Mouse (Mus musculus): ENCODE data around the gene Inip. TPM values are rescaled to one million over a fixed set of nuclear protein-coding genes. Genes with fewer than 3 reads are reported as not detected.

Gene Inip
- polyA plus RNA-seq, 1 experiment from 2014 or later: 78.2 TPM

DNA sequence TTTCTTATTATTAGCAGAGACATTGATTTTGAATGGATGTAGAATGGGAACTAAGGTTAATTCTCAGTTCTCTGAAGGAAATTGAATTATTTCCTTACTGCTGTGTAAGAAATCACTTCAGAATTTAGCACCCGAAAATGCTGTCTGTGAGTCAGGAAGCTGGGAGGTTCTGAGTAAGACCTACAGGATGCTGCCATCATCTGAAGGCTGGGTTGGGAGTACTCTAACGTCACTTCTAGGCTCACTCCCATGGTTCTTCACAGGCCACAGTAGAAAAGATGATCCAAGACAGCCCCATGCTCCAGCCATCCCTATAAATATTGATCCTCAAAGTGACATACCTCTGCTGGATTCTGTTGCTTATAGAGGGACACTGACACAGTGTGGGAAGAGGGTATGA lies 6.1 kb upstream of the Inip start:
- ATAC-seq (ENCODE audit: insufficient number of reproducible peaks, insufficient read depth, low FRiP score, low TSS enrichment): no peak
- Histone ChIP-seq H3K4me1 (peaks cover 10% of the 10 kb centered on the region; the same call in 1 of the 2 replicates), H3K9ac (no peak overlapping the region), H3K36me3 (no peaks in the 10 kb centered on the region), H3K4me3 (no peak overlapping the region), H3K9me3 (no peaks in the 10 kb centered on the region), H3K27ac (no peak overlapping the region), H3K27me3 (no peaks in the 10 kb centered on the region), H3K4me2 (replicated peaks) (peak overlapping the region; percentile 98; the same call in 1 of the 2 replicates)
- 71% methylated on average over 2 of the region's 2 CpGs for WGBS

DNA sequence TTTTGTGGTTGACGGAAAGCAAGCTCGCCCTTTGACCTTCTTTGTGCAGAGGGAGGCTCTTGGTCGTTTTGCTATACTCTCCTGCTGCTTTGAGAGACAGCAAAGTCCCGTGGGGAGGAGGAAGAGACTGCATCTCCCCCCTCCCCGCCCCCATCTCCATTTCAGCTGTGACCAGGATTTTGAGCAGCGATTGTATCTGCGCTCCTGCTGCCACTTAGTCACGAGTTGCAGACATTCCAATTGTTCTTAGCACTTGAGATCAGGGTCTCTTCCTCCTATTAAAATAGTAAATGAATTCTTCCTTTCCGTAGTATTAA lies 5.4 kb upstream of the Inip start:
- Histone ChIP-seq H3K27ac (no peak overlapping the region), H3K4me3 (peak overlapping the region; percentile 95), H3K4me2 (replicated peaks) (peak overlapping the region; percentile 98), H3K9me3 (no peaks in the 10 kb centered on the region), H3K4me1 (peaks cover 10% of the 10 kb centered on the region; the same call in 1 of the 2 replicates), H3K9ac (0 out of 2 replicates have a peak overlapping the region, but pooled peaks have one; percentile 38), H3K27me3 (no peaks in the 10 kb centered on the region), H3K36me3 (no peaks in the 10 kb centered on the region)
- WGBS: 4% methylated on average over 9 of the region's 9 CpGs
- peak; percentile 2; the same call in 1 of the 2 replicates for ATAC-seq (ENCODE audit: insufficient number of reproducible peaks, insufficient read depth, low FRiP score, low TSS enrichment)

DNA sequence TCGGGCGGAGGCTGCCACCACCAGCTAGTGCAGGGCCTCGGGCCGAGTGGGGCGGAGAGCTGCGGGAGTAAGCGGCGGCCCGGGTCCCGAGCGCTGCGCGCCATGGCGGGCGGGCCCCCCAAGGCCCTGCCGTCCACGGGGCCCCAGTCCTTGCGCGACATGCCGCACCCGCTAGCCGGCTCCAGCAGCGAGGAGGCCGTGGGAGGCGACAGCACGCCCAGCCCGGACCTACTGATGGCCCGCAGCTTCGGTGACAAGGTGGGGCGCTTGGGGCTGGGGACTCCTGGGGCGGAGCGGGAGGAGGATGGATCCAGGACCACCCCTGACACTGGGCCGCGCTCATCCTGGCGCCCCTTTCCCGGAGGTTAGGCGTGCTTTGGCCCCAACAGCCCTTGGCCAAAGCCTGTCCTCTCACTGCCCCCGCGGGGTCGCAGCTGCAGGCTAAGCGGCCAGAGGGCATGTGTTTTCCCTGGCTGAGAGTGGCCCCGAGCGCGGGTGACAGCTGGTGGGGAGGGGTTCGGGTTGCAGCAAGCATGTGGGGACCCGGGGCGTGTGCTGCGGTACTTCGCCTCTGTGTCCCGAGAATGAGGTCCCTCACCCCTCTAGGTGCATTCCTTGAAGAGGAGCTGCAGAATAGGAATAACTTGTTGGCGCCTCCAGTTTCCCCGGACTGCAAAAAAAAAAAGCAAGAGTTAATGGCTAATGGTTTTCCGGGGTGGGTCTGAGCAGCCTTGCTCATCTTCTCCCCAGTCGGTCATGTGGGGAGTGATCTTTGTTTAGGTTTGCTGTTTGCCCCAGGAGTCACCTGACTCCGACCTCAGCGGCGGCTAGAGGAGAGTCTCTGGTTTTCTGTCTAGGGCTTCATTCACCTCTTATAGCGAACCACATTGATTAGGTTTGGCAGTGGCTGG lies 4.8 kb upstream of the Inip start:
- peak overlapping the region; percentile 83 for H3K9ac ChIP-seq

DNA sequence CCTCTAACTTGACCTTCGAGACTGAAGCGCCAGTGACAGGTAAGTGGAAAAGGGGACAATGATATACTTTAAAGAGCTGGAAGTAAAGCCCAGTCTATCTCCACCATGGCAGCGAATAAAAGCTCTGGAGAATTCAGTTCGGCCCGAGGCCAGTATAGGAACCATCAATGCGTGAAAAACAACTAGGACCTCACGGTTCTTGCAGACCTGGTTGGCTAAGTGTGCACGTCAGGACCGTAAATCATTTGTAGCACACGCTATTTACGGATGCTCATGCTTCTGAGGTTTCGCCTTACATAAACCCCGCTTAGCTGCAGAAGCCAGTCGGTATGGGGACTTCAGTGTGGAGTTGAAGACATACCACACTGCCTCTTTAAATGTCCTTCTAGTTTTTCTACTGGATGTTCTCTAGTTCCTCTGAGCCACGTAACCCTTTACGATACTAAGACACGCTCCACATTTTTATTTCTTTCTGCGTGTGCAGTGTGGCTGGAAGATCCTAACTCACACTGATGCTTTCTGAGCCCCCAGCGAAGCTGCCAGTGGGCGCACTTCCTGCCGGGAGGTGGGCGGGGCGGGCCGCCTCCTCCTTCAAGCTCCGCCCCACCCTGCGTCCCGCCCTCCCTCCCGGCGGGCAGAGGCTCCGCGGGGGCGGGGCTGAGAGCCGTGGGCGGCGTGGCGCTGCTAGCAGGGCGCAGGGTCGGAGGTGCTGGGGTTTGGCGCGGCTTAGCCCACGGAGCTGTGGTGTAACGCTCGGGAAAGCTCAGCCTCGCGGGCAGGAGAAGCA lies 4.0 kb upstream of the Inip start, which contains the start of gene Snx30:
Gene Snx30 (plus strand): TSS at position 660 of the 787 bp plus-strand sequence.
- Histone ChIP-seq H3K4me2 (replicated peaks) (peak within 1 kb of the TSS; percentile 98), H3K4me3 (peak within 1 kb of the TSS; percentile 95), H3K27me3 (no peaks in the 10 kb centered on the region), H3K4me1 (peaks cover 10% of the 10 kb centered on the region; the same call in 1 of the 2 replicates), H3K27ac (peak within 1 kb of the TSS; percentile 67; the same call in 1 of the 2 replicates), H3K36me3 (no peaks in the 10 kb centered on the region), H3K9me3 (no peaks in the 10 kb centered on the region), H3K9ac (peak within 1 kb of the TSS; percentile 83)
- 2% methylated on average over 45 of the region's 45 CpGs for WGBS
- peak; percentile 88 for ATAC-seq (ENCODE audit: insufficient number of reproducible peaks, insufficient read depth, low FRiP score, low TSS enrichment)

More for the DNA sequence above, 4.8 kb upstream of the Inip start:
- Histone ChIP-seq H3K27me3 (no peaks in the 10 kb centered on the region), H3K4me1 (peaks cover 10% of the 10 kb centered on the region; the same call in 1 of the 2 replicates), H3K9me3 (no peaks in the 10 kb centered on the region), H3K4me3 (peak overlapping the region; percentile 95), H3K4me2 (replicated peaks) (peak overlapping the region; percentile 98), H3K27ac (peak overlapping the region; percentile 67; the same call in 1 of the 2 replicates), H3K36me3 (no peaks in the 10 kb centered on the region)
- ATAC-seq (ENCODE audit: insufficient number of reproducible peaks, insufficient read depth, low FRiP score, low TSS enrichment): peak; percentile 78
- under 1% methylated on average over 54 of the region's 58 CpGs for WGBS

DNA sequence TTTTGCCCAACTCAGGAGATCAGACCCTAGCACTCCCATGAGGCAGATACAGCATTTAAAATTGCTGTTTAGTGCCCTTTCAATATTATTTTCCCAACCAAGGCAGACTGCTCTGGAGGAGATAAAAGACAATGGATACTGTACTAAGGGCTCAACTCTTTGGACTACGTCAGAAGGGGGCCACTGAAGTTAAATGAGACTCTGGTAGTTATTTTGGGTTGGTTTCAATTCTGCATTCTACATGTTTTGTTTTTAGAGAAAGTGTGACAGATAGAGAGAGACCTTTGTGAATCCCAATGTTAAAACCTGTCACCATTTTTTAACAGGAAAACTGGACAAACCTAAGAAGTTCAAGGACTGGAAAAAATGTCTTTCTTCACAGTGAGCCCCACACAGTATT lies 3.4 kb upstream of the Inip start:
- 76% methylated on average over 1 of the region's 1 CpGs for WGBS
- peaks cover 10% of the 10 kb centered on the region; the same call in 1 of the 2 replicates for H3K4me1 ChIP-seq
- peak overlapping the region; percentile 95 for H3K4me3 ChIP-seq
- H3K4me2 ChIP-seq (replicated peaks): peak overlapping the region; percentile 98
- ATAC-seq (ENCODE audit: insufficient number of reproducible peaks, insufficient read depth, low FRiP score, low TSS enrichment): no peak
- no peak overlapping the region for H3K27ac ChIP-seq
- no peaks in the 10 kb centered on the region for H3K9me3 ChIP-seq
- no peaks in the 10 kb centered on the region for H3K36me3 ChIP-seq
- peak overlapping the region; percentile 83; the same call in 1 of the 2 replicates for H3K9ac ChIP-seq
- H3K27me3 ChIP-seq: no peaks in the 10 kb centered on the region

DNA sequence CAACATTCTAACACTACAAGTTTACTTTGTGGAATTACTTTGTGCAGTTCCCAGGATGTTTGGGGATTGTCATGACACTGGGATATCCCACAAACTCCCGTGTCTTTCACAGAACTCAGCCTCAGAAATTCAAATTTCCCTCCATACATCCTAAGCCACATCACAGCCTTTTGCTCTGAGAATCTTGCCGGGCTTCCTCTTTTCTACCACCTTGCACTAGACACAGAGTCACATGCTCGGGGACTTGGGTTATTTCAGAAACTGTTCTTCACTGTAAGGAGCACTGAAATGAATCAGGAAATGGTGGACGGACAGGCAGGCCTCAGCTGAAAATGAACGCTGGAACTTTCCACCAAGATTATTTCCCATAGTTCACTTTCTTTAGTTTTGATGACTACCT lies 2.0 kb upstream of the Inip start:
- 74% methylated on average over 5 of the region's 5 CpGs for WGBS
- peaks cover 10% of the 10 kb centered on the region; the same call in 1 of the 2 replicates for H3K4me1 ChIP-seq
- ATAC-seq (ENCODE audit: insufficient number of reproducible peaks, insufficient read depth, low FRiP score, low TSS enrichment): no peak
- H3K27ac ChIP-seq: no peak overlapping the region
- H3K4me3 ChIP-seq: no peak overlapping the region
- H3K9ac ChIP-seq: no peak overlapping the region
- H3K36me3 ChIP-seq: no peaks in the 10 kb centered on the region
- H3K9me3 ChIP-seq: no peaks in the 10 kb centered on the region
- H3K4me2 ChIP-seq (replicated peaks): no peak overlapping the region
- H3K27me3 ChIP-seq: no peaks in the 10 kb centered on the region

DNA sequence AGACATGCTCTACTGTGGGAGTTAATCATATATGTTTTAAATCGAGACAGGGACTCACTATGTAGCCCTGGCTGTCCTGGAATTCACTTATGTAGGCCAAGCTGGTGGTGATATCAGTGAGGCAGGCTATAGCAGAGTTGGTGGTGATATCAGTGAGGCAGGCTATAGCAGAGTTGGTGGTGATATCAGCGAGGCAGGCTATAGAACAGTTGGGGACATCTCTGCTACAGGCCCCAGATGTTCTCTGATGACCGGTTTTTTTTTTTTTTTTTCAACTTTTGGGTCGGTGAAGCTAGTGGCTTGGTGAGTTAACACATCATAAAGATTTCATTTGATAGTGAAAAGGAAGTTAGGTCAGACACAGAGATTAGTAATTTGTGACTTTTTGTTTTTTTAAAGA lies 1.4 kb upstream of the Inip start:
- H3K27me3 ChIP-seq: no peaks in the 10 kb centered on the region
- peaks cover 10% of the 10 kb centered on the region; the same call in 1 of the 2 replicates for H3K4me1 ChIP-seq
- H3K9ac ChIP-seq: no peak overlapping the region
- no peak overlapping the region for H3K4me3 ChIP-seq
- H3K27ac ChIP-seq: no peak overlapping the region
- H3K9me3 ChIP-seq: no peaks in the 10 kb centered on the region
- H3K4me2 ChIP-seq (replicated peaks): no peak overlapping the region
- 75% methylated on average over 4 of the region's 4 CpGs for WGBS
- ATAC-seq (ENCODE audit: insufficient number of reproducible peaks, insufficient read depth, low FRiP score, low TSS enrichment): no peak
- no peaks in the 10 kb centered on the region for H3K36me3 ChIP-seq

DNA sequence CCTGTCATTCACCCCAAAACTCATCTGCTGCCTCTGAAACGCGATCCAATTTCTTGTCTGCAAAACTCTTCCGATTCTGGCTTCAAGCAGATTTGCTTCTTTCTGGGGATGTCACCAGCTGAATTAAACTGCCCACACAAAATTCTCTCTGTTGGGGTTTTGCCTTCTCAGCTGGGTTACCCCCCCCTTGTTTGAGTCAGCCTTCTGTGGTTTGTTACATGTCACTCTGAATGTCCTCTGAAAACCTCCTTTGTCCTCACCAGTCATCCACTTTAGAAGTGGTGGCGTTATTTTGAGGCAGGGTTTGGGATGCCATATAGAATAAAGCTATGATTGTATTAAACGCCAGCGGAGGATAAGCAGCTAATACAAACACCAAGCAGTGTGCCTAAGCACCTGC lies 718 bp upstream of the Inip start:
- no peak overlapping the region for H3K4me2 ChIP-seq (replicated peaks)
- H3K9me3 ChIP-seq: no peaks in the 10 kb centered on the region
- 73% methylated on average over 6 of the region's 6 CpGs for WGBS
- H3K9ac ChIP-seq: no peak overlapping the region
- no peak for ATAC-seq (ENCODE audit: insufficient number of reproducible peaks, insufficient read depth, low FRiP score, low TSS enrichment)
- H3K27me3 ChIP-seq: no peaks in the 10 kb centered on the region
- no peak overlapping the region for H3K4me3 ChIP-seq
- H3K27ac ChIP-seq: no peak overlapping the region
- H3K36me3 ChIP-seq: no peaks in the 10 kb centered on the region
- peaks cover 10% of the 10 kb centered on the region; the same call in 1 of the 2 replicates for H3K4me1 ChIP-seq

DNA sequence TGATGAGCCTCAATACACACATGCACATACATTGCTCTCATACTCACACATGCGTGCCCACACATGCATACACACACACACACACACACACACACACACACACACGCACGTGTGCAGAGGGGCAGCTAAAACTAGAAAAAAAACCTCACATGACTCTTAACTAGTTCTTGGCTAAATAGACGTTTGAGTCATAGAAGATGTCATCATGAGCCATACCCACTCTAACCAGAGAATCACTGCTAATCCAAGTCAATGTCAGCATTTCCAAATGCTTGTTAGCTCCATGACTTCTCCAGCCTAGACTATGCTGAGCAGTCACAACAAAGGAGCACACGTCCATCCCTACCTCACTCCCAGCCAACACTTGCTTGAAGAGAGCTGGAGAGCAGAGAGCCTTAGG lies 1.2 kb downstream of the Inip start:
- H3K4me1 ChIP-seq: peaks cover 3% of the 10 kb centered on the region; the same call in 1 of the 2 replicates
- H3K4me3 ChIP-seq: no peak overlapping the region
- no peak overlapping the region for H3K9ac ChIP-seq
- no peak for ATAC-seq (ENCODE audit: insufficient number of reproducible peaks, insufficient read depth, low FRiP score, low TSS enrichment)
- WGBS: 76% methylated on average over 5 of the region's 5 CpGs
- no peaks in the 10 kb centered on the region for H3K36me3 ChIP-seq
- no peak overlapping the region for H3K4me2 ChIP-seq (replicated peaks)
- no peak overlapping the region for H3K27ac ChIP-seq
- H3K27me3 ChIP-seq: no peaks in the 10 kb centered on the region
- H3K9me3 ChIP-seq: no peaks in the 10 kb centered on the region

DNA sequence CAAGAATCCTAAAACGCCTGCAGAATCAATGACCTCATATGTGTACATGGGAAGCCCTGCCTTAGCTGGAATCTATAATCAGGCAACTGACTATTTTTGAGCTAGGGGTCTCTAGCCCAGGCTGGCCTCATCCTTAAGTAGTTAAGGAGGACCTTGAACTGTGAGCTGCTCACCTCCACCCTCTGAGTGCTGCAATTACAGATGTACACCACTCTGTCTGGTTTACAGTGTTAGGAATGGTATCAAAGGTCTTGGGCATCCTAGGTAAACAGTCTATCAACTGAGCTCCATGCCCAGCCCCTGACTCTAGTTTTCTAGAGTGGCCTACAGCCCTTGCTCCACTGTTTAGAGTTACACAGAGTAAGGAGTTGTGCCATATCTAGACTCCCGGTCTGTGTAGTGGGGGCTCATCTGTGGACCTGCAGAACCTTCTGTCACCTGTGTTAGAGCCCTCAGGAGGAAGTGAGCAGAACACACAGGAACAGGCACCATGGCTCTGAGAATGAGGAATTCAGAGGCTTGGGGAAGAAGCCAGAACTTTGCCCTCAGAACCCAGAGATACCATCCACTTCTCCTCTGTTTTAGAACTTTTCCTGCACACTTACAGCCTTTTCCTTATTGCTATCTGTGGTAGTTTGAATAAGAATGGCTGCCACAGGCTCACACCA lies 5.5 kb downstream of the Inip start:
- WGBS: 80% methylated on average over 2 of the region's 2 CpGs
- ATAC-seq (ENCODE audit: insufficient number of reproducible peaks, insufficient read depth, low FRiP score, low TSS enrichment): no peak

DNA sequence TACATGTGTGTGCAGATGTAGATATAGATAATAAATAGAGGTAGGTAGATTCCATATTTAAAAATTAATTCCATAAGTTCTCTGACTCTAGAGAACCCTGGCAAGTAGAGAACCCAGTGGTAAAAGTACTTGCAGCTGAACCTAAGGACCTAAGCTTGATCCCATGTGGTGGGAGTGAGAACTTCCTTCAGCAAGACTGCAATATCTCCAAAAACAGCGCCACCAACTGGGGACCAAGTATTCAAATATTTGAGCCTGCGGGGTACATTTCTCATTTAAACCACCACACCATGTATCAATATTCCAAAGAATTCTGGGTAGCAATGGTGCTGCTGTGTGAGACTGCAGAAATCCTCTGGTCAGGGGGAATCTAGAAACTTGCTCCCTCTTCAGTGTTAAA lies 7.3 kb downstream of the Inip start:
- ATAC-seq (ENCODE audit: insufficient number of reproducible peaks, insufficient read depth, low FRiP score, low TSS enrichment): no peak
- no peak overlapping the region for H3K27ac ChIP-seq
- no peak overlapping the region for H3K4me2 ChIP-seq (replicated peaks)
- H3K9me3 ChIP-seq: no peaks in the 10 kb centered on the region
- H3K4me1 ChIP-seq: no peaks in the 10 kb centered on the region
- H3K4me3 ChIP-seq: no peak overlapping the region
- H3K27me3 ChIP-seq: no peaks in the 10 kb centered on the region
- no peaks in the 10 kb centered on the region for H3K36me3 ChIP-seq
- 68% methylated on average over 2 of the region's 2 CpGs for WGBS
- no peak overlapping the region for H3K9ac ChIP-seq

More for the DNA sequence above, 5.5 kb downstream of the Inip start:
- H3K36me3 ChIP-seq: no peaks in the 10 kb centered on the region
- no peak overlapping the region for H3K4me3 ChIP-seq
- H3K27me3 ChIP-seq: no peaks in the 10 kb centered on the region
- no peak overlapping the region for H3K4me2 ChIP-seq (replicated peaks)
- no peaks in the 10 kb centered on the region for H3K9me3 ChIP-seq
- H3K27ac ChIP-seq: no peak overlapping the region
- H3K4me1 ChIP-seq: no peaks in the 10 kb centered on the region
- H3K9ac ChIP-seq: no peak overlapping the region
